Mouse (Mus musculus) forebrain, postnatal 0 days (tissue): Measurements from ENCODE around the gene Krt28. TPM values are rescaled to one million over a fixed set of nuclear protein-coding genes. Genes with fewer than 3 reads are reported as not detected.

Experiments
- ATAC-seq: fragments of 200-750 bp; cut with Nextera tagmentation; 2 replicates; pipeline ENCODE4 v1.8.0; 2017; ENCODE audit warnings: mild to moderate bottlenecking, moderate library complexity
- DNase-seq: peaks from one replicate; pipeline ENCODE4 v3.0.0-alpha.2; 2015
- H3K27ac ChIP-seq: fragments of 300-500 bp; sonication (generic); 2 replicates; pipeline ENCODE4 v1.5.1; 2014; ENCODE audit warnings: low read depth, mild to moderate bottlenecking, antibody characterized with exemption, low read length, moderate library complexity, mixed read lengths
- H3K27me3 ChIP-seq: fragments of 300-500 bp; sonication (generic); 2 replicates; pipeline ENCODE4 v1.6.1; 2014; ENCODE audit warnings: mild to moderate bottlenecking, low read length, mixed read lengths; ENCODE audit not compliant: insufficient read depth
- H3K36me3 ChIP-seq: fragments of 300-500 bp; sonication (generic); 2 replicates; pipeline ENCODE4 v1.6.1; 2014; ENCODE audit warnings: mild to moderate bottlenecking, moderate library complexity; ENCODE audit not compliant: insufficient read depth
- H3K4me1 ChIP-seq: fragments of 300-500 bp; sonication (generic); 2 replicates; pipeline ENCODE4 v1.6.1; 2014; ENCODE audit warnings: antibody characterized with exemption; ENCODE audit not compliant: insufficient read depth
- H3K4me2 ChIP-seq: fragments of 300-500 bp; sonication (generic); 2 replicates; pipeline ENCODE4 v1.6.1; 2014; ENCODE audit warnings: low read depth, mild to moderate bottlenecking, moderate library complexity
- H3K4me3 ChIP-seq: fragments of 300-500 bp; sonication (generic); 2 replicates; pipeline ENCODE4 v1.5.1; 2014; ENCODE audit warnings: low read depth, low read length, mixed read lengths
- H3K9ac ChIP-seq: fragments of 300-500 bp; sonication (generic); 2 replicates; pipeline ENCODE4 v1.6.1; 2014; ENCODE audit warnings: mild to moderate bottlenecking
- H3K9me3 ChIP-seq: fragments of 300-500 bp; sonication (generic); 2 replicates; pipeline ENCODE4 v1.6.1; 2016; ENCODE audit warnings: low read length
- CTCF ChIP-seq: sonication (generic); IDR thresholded peaks from 2 replicates; pipeline ENCODE4 v1.5.1; 2016; ENCODE audit warnings: antibody characterized with exemption, control low read depth, low read depth
- WGBS: fragments of 180-500 bp; shearing (Covaris S2); extraction: QIAGEN DNeasy Blood & Tissue Kit; methylation state at CpG from one replicate; pipeline ENCODE4 v1.1.7; 2014; 5-methylcytosine and 5-hydroxymethylcytosine counted together
- polyA plus RNA-seq: library from polyadenylated mRNA; unstranded; fragments of >200 nt; fragmentation: Nextera tagmentation; extraction: Ambion mirVana; gene quantifications from 2 replicates; pipeline ENCODE4 v1.2.1, GENCODE M21; 2015
- total RNA-seq: library from RNA; depleted of rRNA; stranded (reverse); fragments of >200 nt; gene quantifications from 2 replicates; pipeline ENCODE4 v1.2.3, GENCODE M21; 2014; rRNA removed

Gene Krt28
- total and polyA plus RNA-seq, 2 experiments from 2014 or later = 0.19 to 0.24 TPM

DNA sequence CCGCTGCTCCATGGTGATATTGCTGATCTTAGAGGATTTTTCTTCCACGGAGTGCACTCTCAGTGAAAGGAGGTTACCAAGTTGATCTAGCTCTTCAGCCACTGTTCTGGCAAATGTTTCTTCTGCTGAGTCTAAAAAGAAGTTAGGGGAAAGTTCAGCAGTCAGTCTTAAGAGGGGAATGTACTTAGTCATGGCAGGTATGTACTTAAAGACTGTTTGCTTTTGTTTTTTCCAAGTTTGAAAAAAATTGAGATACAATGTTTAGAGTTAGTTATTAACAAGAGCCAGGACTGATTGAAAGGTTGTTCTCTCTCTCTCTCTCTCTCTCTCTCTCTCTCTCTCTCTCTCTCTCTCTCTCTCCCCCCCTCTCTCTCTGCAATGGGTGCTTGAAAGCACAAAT lies 45.0 kb downstream of the Krt28 start:
- Histone ChIP-seq H3K27me3 (no peaks in the 10 kb centered on the region), H3K4me2 (no peak overlapping the region), H3K9ac (no peak overlapping the region), H3K4me3 (no peak overlapping the region), H3K4me1 (no peaks in the 10 kb centered on the region), H3K9me3 (no peaks in the 10 kb centered on the region), H3K36me3 (no peaks in the 10 kb centered on the region), H3K27ac (no peak overlapping the region)
- DNase-seq = no peak
- WGBS = 78% methylated on average over 2 of the region's 2 CpGs
- ATAC-seq = no peak
- no peak for TF ChIP-seq CTCF

DNA sequence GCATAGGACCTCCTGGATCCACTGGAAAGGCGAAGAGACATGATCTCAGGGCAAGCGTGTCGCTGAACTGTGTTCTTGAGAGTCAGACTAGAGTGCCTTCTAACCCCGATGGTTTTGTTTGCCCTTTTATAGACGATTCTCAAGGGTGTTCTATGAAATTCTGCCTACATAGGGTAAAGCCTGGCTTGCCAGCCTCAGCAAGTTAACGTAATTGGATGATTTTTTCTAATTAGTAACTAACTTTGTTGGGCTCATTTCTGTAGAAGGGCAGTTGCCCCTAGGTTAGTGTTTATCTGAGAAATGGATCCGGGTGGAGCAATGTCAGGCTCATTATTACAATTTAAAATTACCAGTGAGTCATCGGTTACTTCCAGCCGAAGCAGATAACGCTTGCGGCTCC lies 51.9 kb downstream of the Krt28 start, which contains the start of gene Krt25:
Gene Krt25 (minus strand): TSS at position 101 of the 400 bp plus-strand sequence.
- no peak within 1 kb of the TSS for H3K4me3 ChIP-seq
- ATAC-seq = no peak

DNA sequence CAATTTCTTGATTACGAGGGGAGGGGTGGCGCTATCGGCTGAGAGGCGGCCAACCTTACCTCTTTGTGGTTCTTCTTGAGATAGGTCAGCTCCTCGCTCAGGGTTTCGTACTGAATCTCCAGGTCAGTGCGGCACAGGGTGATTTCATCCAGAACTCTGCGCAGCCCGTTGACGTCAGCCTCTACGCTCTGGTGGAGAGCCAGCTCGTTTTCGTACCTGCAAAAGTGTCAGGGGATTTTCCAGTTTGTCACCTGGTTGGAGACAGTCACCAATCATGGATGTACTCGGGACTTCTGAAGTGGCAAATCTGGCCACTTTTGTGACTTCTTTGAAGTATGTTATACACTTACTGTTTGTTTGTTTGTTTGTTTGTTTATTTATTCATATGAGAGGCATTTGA lies 53.6 kb downstream of the Krt28 start:
- Histone ChIP-seq H3K9me3 (no peaks in the 10 kb centered on the region), H3K4me2 (no peak overlapping the region), H3K4me3 (no peak overlapping the region), H3K27me3 (no peaks in the 10 kb centered on the region), H3K4me1 (no peaks in the 10 kb centered on the region), H3K36me3 (no peaks in the 10 kb centered on the region), H3K27ac (no peak overlapping the region), H3K9ac (no peak overlapping the region)
- WGBS = 90% methylated on average over 14 of the region's 14 CpGs
- TF ChIP-seq CTCF = no peak
- no peak for DNase-seq
- ATAC-seq = no peak

More for the DNA sequence above, 51.9 kb downstream of the Krt28 start, which contains the start of gene Krt25:
- TF ChIP-seq CTCF = no peak
- no peak for DNase-seq
- Histone ChIP-seq H3K36me3 (no peaks in the 10 kb centered on the region), H3K27me3 (no peaks in the 10 kb centered on the region), H3K9me3 (no peaks in the 10 kb centered on the region), H3K9ac (no peak within 1 kb of the TSS), H3K4me1 (no peaks in the 10 kb centered on the region), H3K4me2 (no peak within 1 kb of the TSS), H3K27ac (no peak within 1 kb of the TSS)
- WGBS = 91% methylated on average over 11 of the region's 11 CpGs

GRCm38 (mm10) chr11:99319127-99319526 lies 55.6 kb downstream of the Krt28 start:
- no peak for ATAC-seq
- H3K4me2 ChIP-seq = no peak overlapping the region
- H3K4me3 ChIP-seq = no peak overlapping the region
- no peak for TF ChIP-seq CTCF
- H3K27me3 ChIP-seq = no peaks in the 10 kb centered on the region
- no peaks in the 10 kb centered on the region for H3K36me3 ChIP-seq
- no peaks in the 10 kb centered on the region for H3K4me1 ChIP-seq
- H3K27ac ChIP-seq = no peak overlapping the region
- no peaks in the 10 kb centered on the region for H3K9me3 ChIP-seq
- H3K9ac ChIP-seq = no peak overlapping the region
- 71% methylated on average over 9 of the region's 9 CpGs for whole genome bisulfite sequencing
- no peak for DNase-seq

DNA sequence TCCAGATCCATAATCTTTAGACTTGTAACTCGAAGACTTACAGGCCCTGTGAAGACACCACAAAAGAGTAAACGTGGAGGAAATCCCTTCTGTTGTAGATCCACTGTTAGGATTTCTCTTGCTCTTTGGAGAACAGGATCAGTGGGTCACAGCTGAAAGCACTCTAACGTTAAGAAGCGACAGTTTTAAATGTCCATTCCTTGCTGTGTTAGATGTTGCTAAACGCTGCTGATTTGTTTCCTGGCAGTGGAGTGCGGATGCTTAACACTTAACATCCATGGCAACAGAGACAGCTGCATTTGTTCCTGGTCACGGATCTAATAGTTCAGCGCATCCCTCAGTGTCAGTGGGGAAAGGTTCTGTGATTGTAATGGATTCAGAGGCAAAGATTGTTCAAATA lies 58.2 kb downstream of the Krt28 start:
- Histone ChIP-seq H3K4me2 (no peak overlapping the region), H3K27ac (no peak overlapping the region), H3K4me1 (no peaks in the 10 kb centered on the region), H3K36me3 (no peaks in the 10 kb centered on the region), H3K9ac (no peak overlapping the region), H3K4me3 (no peak overlapping the region), H3K27me3 (no peaks in the 10 kb centered on the region), H3K9me3 (no peaks in the 10 kb centered on the region)
- ATAC-seq (no peak), DNase-seq (no peak)
- WGBS = 63% methylated on average over 8 of the region's 8 CpGs
- no peak for TF ChIP-seq CTCF

Other genes starting within 250 kb of the Krt28 start
- gene Ccr7, start 219.8 kb downstream of the Krt28 start, total RNA-seq = 0.38 TPM in 1 of 2 replicates, not detected in the other
- 0.06 and 0.17 TPM in 2 replicates for gene Ccr7, start 219.8 kb downstream of the Krt28 start, polyA plus RNA-seq
- gene Smarce1, start 143.9 kb downstream of the Krt28 start, total RNA-seq = 116 and 156 TPM in 2 replicates
- 227 and 228 TPM in 2 replicates for gene Smarce1, start 143.9 kb downstream of the Krt28 start, polyA plus RNA-seq
- gene Krt222, start 130.8 kb downstream of the Krt28 start, total RNA-seq = 6.5 and 7.4 TPM in 2 replicates
- gene Krt222, start 130.8 kb downstream of the Krt28 start, polyA plus RNA-seq = 4.8 and 8.7 TPM in 2 replicates
- gene Krt24, start 89.6 kb downstream of the Krt28 start, total RNA-seq = 0.15 TPM in 1 of 2 replicates, not detected in the other
- 0.08 TPM in 2 replicates for gene Krt24, start 89.6 kb downstream of the Krt28 start, polyA plus RNA-seq
- gene Krt25, start 52.0 kb downstream of the Krt28 start, total RNA-seq = not detected in 2 replicates
- 0.11 and 0.24 TPM in 2 replicates for gene Krt25, start 52.0 kb downstream of the Krt28 start, polyA plus RNA-seq
- gene Krt26, start 36.9 kb downstream of the Krt28 start, total RNA-seq = 0.14 TPM in 1 of 2 replicates, not detected in the other
- 0.12 and 0.15 TPM in 2 replicates for gene Krt26, start 36.9 kb downstream of the Krt28 start, polyA plus RNA-seq
- gene Krt27, start 23.8 kb downstream of the Krt28 start, total RNA-seq = 0.23 TPM in 1 of 2 replicates, not detected in the other
- gene Krt27, start 23.8 kb downstream of the Krt28 start, polyA plus RNA-seq = 0.10 TPM in 1 of 2 replicates, not detected in the other
- 4.0 and 7.1 TPM in 2 replicates for gene Krt10, start 14.5 kb upstream of the Krt28 start, total RNA-seq
- 36.3 and 43.3 TPM in 2 replicates for gene Krt10, start 14.5 kb upstream of the Krt28 start, polyA plus RNA-seq
- gene Krt12, start 47.4 kb upstream of the Krt28 start, total RNA-seq = 0.14 and 1.6 TPM in 2 replicates
- 1.3 and 2.0 TPM in 2 replicates for gene Krt12, start 47.4 kb upstream of the Krt28 start, polyA plus RNA-seq
- not detected in 2 replicates for gene Krt20, start 63.2 kb upstream of the Krt28 start, total RNA-seq
- gene Krt20, start 63.2 kb upstream of the Krt28 start, polyA plus RNA-seq = 0.09 and 0.10 TPM in 2 replicates
- 0.08 TPM in 1 of 2 replicates, not detected in the other for gene Krt23, start 118.2 kb upstream of the Krt28 start, total RNA-seq
- gene Krt23, start 118.2 kb upstream of the Krt28 start, polyA plus RNA-seq = 0.20 and 0.53 TPM in 2 replicates
- not detected in 2 replicates for gene Krt39, start 146.4 kb upstream of the Krt28 start, total RNA-seq
- not detected in 2 replicates for gene Krt39, start 146.4 kb upstream of the Krt28 start, polyA plus RNA-seq
- not detected in 2 replicates for gene Krt40, start 168.3 kb upstream of the Krt28 start, total RNA-seq
- gene Krt40, start 168.3 kb upstream of the Krt28 start, polyA plus RNA-seq = not detected in 2 replicates
- gene Krtap3-3, start 176.0 kb upstream of the Krt28 start, total RNA-seq = not detected in 2 replicates
- gene Krtap3-3, start 176.0 kb upstream of the Krt28 start, polyA plus RNA-seq = not detected in 2 replicates
- gene Krtap3-2, start 181.9 kb upstream of the Krt28 start, total RNA-seq = not detected in 2 replicates
- not detected in 2 replicates for gene Krtap3-2, start 181.9 kb upstream of the Krt28 start, polyA plus RNA-seq
- gene Gm11939, start 184.6 kb upstream of the Krt28 start, total RNA-seq = not detected in 2 replicates
- not detected in 2 replicates for gene Gm11939, start 184.6 kb upstream of the Krt28 start, polyA plus RNA-seq
- gene Krtap3-1, start 191.7 kb upstream of the Krt28 start, total RNA-seq = not detected in 2 replicates
- not detected in 2 replicates for gene Krtap3-1, start 191.7 kb upstream of the Krt28 start, polyA plus RNA-seq
- not detected in 2 replicates for gene Krtap1-5, start 206.1 kb upstream of the Krt28 start, total RNA-seq
- not detected in 2 replicates for gene Krtap1-5, start 206.1 kb upstream of the Krt28 start, polyA plus RNA-seq
- not detected in 2 replicates for gene Krtap1-4, start 208.8 kb upstream of the Krt28 start, total RNA-seq
- gene Krtap1-4, start 208.8 kb upstream of the Krt28 start, polyA plus RNA-seq = not detected in 2 replicates
- not detected in 2 replicates for gene Krtap1-3, start 216.4 kb upstream of the Krt28 start, total RNA-seq
- gene Krtap1-3, start 216.4 kb upstream of the Krt28 start, polyA plus RNA-seq = not detected in 2 replicates
- not detected in 2 replicates for gene Krtap9-3, start 223.2 kb upstream of the Krt28 start, total RNA-seq
- gene Krtap9-3, start 223.2 kb upstream of the Krt28 start, polyA plus RNA-seq = not detected in 2 replicates
- gene Gm11938, start 228.4 kb upstream of the Krt28 start, total RNA-seq = not detected in 2 replicates
- gene Gm11938, start 228.4 kb upstream of the Krt28 start, polyA plus RNA-seq = not detected in 2 replicates
- not detected in 2 replicates for gene Gm11937, start 235.3 kb upstream of the Krt28 start, total RNA-seq
- not detected in 2 replicates for gene Gm11937, start 235.3 kb upstream of the Krt28 start, polyA plus RNA-seq
- gene Krtap2-4, start 239.9 kb upstream of the Krt28 start, total RNA-seq = not detected in 2 replicates
- not detected in 2 replicates for gene Krtap2-4, start 239.9 kb upstream of the Krt28 start, polyA plus RNA-seq
- gene Gm11562, start 245.5 kb upstream of the Krt28 start, total RNA-seq = not detected in 2 replicates
- gene Gm11562, start 245.5 kb upstream of the Krt28 start, polyA plus RNA-seq = not detected in 2 replicates